Mouse (Mus musculus) lung, postnatal 0 days (tissue): ENCODE measurements around the gene Ints1. TPM values are rescaled to one million over a fixed set of nuclear protein-coding genes. Genes with fewer than 3 reads are reported as not detected.

ENCODE experiments used
- ATAC-seq: fragments of 200-750 bp; cut with Nextera tagmentation; 2 replicates; pipeline ENCODE4 v1.8.0; 2017; ENCODE audit warnings: moderate library complexity
- DNase-seq: peaks from one replicate; pipeline ENCODE4 v3.0.0-alpha.2; 2016; ENCODE audit warnings: low spot score
- H3K27ac ChIP-seq: fragments of 300-500 bp; sonication (generic); 2 replicates; pipeline ENCODE4 v1.5.1; 2014; ENCODE audit warnings: antibody characterized with exemption, mild to moderate bottlenecking, low read length, mixed read lengths
- H3K27me3 ChIP-seq: fragments of 300-500 bp; sonication (generic); replicated peaks from 2 replicates; pipeline ENCODE4 v1.6.1; 2014; ENCODE audit warnings: low read length, mixed read lengths; ENCODE audit not compliant: insufficient read depth
- H3K36me3 ChIP-seq: fragments of 300-500 bp; sonication (generic); 2 replicates; pipeline ENCODE4 v1.6.1; 2014; ENCODE audit warnings: low read length, mixed read lengths; ENCODE audit not compliant: insufficient read depth
- H3K4me1 ChIP-seq: fragments of 300-500 bp; sonication (generic); 2 replicates; pipeline ENCODE4 v1.6.1; 2014; ENCODE audit warnings: antibody characterized with exemption, low read depth, low read length, mixed read lengths; ENCODE audit not compliant: insufficient read depth
- H3K4me2 ChIP-seq: fragments of 300-500 bp; sonication (generic); replicated peaks from 2 replicates; pipeline ENCODE4 v1.6.1; 2014; ENCODE audit warnings: low read depth, mild to moderate bottlenecking, low read length, moderate library complexity, mixed read lengths
- H3K4me3 ChIP-seq: fragments of 300-500 bp; sonication (generic); 2 replicates; pipeline ENCODE4 v1.5.1; 2014; ENCODE audit warnings: low read depth, low read length
- H3K9ac ChIP-seq: fragments of 300-500 bp; sonication (generic); replicated peaks from 2 replicates; pipeline ENCODE4 v1.6.1; 2014; ENCODE audit warnings: low read depth, mild to moderate bottlenecking
- H3K9me3 ChIP-seq: fragments of 300-500 bp; sonication (generic); 2 replicates; pipeline ENCODE4 v1.6.1; 2016; ENCODE audit warnings: low read length, mixed read lengths
- CTCF ChIP-seq: IDR thresholded peaks from 2 replicates; pipeline ENCODE4 v1.5.1; 2016; ENCODE audit warnings: antibody characterized with exemption, mild to moderate bottlenecking
- EP300 ChIP-seq: IDR thresholded peaks from 2 replicates; pipeline ENCODE4 v1.6.1; 2016; ENCODE audit warnings: antibody characterized with exemption, mild to moderate bottlenecking, control low read depth
- WGBS: fragments of 180-500 bp; shearing (Covaris S2); extraction: QIAGEN DNeasy Blood & Tissue Kit; methylation state at CpG from one replicate; pipeline ENCODE4 v1.1.7; 2014; 5-methylcytosine and 5-hydroxymethylcytosine counted together
- polyA plus RNA-seq: library from polyadenylated mRNA; unstranded; fragments of >200 nt; fragmentation: Nextera tagmentation; extraction: Ambion mirVana; gene quantifications from 2 replicates; pipeline ENCODE4 v1.2.1, GENCODE M21; 2015

Gene Ints1
- polyA plus RNA-seq, 1 experiment from 2014 or later = 8.6 TPM

DNA sequence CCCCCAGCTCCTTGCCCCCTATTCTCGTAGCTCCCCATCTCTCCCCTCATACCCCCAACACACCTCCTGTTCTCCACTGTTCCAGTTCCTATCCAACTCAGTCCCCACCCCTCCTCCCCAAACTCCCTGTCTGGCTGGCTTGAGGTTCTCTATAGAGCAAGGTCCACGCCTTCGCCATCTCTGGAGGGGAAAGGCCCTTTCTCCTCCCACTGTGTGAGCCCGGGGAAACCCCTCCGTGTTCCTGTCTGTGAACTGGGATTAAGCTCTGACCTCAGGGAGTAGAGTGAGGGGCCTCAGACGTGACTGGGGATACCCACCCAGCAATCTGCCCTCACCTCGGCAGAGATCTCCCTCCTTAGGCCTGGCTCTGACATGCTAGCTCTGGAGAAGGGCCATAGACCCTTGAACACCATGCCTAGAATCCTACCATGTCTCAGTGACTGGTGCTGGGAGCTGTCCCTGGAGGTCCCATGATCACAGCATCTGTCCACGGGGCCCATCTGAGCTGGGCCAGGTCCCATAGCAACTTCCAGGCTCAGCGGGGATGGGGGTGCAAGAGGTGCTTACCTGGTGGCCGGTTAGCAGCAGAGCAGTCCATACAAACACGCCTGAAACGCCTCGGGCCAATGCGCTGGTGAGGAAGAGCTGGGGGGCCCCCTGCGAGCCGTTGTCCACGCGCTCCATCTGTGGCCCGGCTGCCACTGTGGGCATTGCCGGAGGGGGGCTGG, 37.1 kb upstream of the Ints1 start:
- Histone ChIP-seq H3K4me1 (no peaks in the 10 kb centered on the region), H3K36me3 (no peaks in the 10 kb centered on the region), H3K9me3 (no peaks in the 10 kb centered on the region), H3K9ac (no peak overlapping the region), H3K27ac (no peak overlapping the region), H3K4me2 (no peak overlapping the region), H3K4me3 (no peak overlapping the region), H3K27me3 (no peaks in the 10 kb centered on the region)
- TF ChIP-seq CTCF = no peak
- WGBS = 59% methylated on average over 20 of the region's 20 CpGs
- no peak for DNase-seq
- ATAC-seq = no peak

DNA sequence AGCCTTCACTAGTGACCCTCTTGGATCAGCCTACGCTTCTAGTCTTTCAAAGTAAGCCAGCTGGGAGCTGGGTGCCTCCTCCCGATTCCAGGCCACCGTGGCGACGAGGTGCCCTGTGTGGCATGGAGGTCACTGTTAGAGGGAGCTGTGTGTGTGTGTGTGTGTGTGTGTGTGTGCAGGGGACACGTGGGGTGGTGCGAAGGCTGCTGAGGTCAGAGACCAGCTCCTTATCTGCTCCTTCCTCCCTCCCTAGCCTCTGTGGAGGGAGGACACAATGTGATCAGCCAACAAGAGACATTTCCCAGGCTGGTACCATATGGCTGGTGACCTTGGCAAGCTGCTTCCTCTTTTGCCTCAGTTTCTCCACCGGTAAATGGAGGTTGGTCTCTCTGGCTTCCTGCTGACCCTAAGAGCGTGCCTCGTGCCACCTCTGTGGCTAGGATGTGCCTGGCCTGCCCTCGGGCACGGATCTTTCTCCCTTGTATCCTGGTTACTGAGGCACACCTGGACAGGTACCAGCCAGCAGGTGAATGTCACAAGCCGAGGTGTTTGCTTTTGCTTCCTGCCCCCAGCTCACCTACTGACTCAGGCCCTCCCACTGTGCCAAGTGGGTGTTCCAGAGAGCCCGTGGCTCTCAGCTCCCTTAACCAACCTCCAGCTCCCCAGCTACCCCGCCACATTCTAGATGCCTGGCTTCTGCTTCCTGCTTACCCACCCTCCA, 36.4 kb upstream of the Ints1 start:
- ATAC-seq = peak; percentile 34; the same call in 1 of the 2 replicates
- Histone ChIP-seq H3K27me3 (no peaks in the 10 kb centered on the region), H3K9me3 (no peaks in the 10 kb centered on the region), H3K9ac (no peak overlapping the region), H3K4me3 (no peak overlapping the region), H3K27ac (no peak overlapping the region), H3K4me1 (no peaks in the 10 kb centered on the region), H3K36me3 (no peaks in the 10 kb centered on the region), H3K4me2 (no peak overlapping the region)
- 61% methylated on average over 15 of the region's 15 CpGs for WGBS
- TF ChIP-seq EP300 (no peak), CTCF (no peak)
- DNase-seq = peak; percentile 73

DNA sequence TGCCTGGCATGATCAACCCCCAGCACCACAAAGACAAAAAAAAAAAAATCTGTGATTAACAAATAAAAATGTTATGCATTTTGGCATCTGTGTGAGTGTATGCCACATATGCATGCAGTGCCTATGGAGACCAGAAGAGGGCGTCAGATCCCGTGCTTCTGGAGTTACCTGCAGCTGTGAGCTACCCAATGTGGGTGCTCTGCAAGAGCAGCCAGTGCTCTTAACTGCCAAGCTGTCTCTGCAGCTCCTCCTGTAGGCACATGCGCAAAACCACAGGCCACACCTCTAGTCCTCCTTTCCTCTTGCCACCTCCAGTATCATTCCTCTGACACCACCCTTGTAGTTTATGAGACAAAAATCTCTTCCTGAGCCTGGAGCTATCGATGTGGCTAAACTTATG, 33.9 kb upstream of the Ints1 start:
- no peak overlapping the region for H3K9ac ChIP-seq
- no peaks in the 10 kb centered on the region for H3K36me3 ChIP-seq
- no peak for DNase-seq
- H3K27me3 ChIP-seq = no peaks in the 10 kb centered on the region
- no peak for ATAC-seq
- no peak overlapping the region for H3K4me2 ChIP-seq
- no peak overlapping the region for H3K27ac ChIP-seq
- TF ChIP-seq EP300 (no peak), CTCF (peak; percentile 42)
- H3K4me1 ChIP-seq = no peaks in the 10 kb centered on the region
- WGBS = 61% methylated on average over 4 of the region's 4 CpGs
- H3K4me3 ChIP-seq = no peak overlapping the region
- H3K9me3 ChIP-seq = no peaks in the 10 kb centered on the region

DNA sequence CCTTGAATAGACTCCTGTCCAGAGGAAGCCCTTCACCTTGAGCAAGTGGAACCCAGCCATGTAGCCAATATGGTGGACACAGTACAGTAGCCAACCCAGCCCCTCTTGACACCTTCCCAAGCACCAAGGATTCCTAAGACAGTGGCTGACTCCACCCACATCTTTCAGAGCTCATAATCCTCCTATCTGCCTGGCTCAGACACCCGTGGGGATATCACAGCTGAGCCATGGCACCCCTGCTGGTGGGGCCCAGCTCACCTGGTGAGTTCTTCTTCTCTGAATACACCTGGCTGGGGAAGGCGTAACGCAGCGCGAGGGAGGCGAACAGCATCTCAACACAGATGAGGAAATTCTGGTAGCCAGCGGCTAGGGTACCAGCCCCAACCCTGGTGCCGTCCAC, 30.4 kb upstream of the Ints1 start:
- DNase-seq = no peak
- TF ChIP-seq CTCF (no peak), EP300 (no peak)
- H3K27ac ChIP-seq = no peak overlapping the region
- peaks cover 2% of the 10 kb centered on the region; the same call in 1 of the 2 replicates for H3K36me3 ChIP-seq
- no peak overlapping the region for H3K4me3 ChIP-seq
- H3K4me1 ChIP-seq = no peaks in the 10 kb centered on the region
- 93% methylated on average over 8 of the region's 8 CpGs for WGBS
- H3K9me3 ChIP-seq = no peaks in the 10 kb centered on the region
- ATAC-seq = no peak
- no peak overlapping the region for H3K9ac ChIP-seq
- no peaks in the 10 kb centered on the region for H3K27me3 ChIP-seq
- no peak overlapping the region for H3K4me2 ChIP-seq

DNA sequence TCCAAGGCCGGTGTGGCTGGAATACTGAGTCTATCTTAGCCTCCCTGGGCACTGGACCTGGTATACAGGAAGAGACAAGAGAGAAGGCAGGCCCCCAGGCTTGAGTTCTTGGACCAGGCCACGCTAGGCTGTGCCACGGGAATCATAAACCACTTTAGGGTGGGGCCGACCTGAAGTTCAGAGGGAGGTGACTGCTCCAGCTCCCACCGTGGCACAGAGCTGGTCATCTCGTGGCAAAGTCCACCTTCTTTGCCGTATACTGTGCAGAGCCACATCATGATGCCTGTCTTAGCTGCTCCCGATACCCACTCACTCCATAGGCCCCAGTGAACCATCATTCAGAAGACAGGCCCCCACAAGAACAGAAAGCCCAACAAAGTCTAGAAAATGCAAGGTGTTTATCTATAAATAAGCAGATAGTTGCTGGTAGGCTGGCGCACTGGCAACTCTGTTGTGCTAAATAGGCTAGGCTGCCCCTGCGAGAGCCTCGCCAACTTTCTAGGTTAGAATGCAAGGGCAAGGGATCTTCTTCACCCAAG, 29.2 kb upstream of the Ints1 start:
- H3K4me1 ChIP-seq = no peaks in the 10 kb centered on the region
- no peaks in the 10 kb centered on the region for H3K9me3 ChIP-seq
- 75% methylated on average over 11 of the region's 11 CpGs for WGBS
- TF ChIP-seq EP300 (no peak), CTCF (no peak)
- ATAC-seq (no peak), DNase-seq (no peak)
- H3K4me3 ChIP-seq = no peak overlapping the region
- no peaks in the 10 kb centered on the region for H3K27me3 ChIP-seq
- H3K4me2 ChIP-seq = no peak overlapping the region
- H3K36me3 ChIP-seq = peaks cover 15% of the 10 kb centered on the region; the same call in 1 of the 2 replicates
- H3K27ac ChIP-seq = no peak overlapping the region
- no peak overlapping the region for H3K9ac ChIP-seq

DNA sequence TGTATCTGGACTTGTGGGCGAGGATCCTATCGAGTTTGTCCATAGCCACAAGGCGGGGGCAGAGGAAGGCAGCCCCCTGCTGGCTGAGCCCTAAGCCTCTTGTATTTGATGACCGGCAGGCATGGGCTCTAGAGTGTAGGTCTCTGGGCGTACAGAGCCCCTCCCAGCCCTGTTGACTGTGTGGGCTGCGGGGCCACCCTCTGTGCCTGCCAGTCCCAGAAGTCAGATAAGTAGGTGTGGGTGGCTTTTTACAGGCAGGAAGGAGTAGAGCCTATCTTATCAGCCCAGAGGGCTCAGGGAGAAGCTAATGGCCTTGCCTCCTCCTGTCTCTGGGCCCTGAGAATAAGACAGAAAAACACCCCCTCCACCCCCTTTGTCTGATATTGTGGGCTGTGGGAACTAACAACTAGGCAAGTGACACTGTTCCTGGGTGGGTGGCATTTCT, 28.7 kb upstream of the Ints1 start:
- WGBS = 9% methylated on average over 6 of the region's 6 CpGs
- Histone ChIP-seq H3K27me3 (no peaks in the 10 kb centered on the region), H3K9me3 (no peaks in the 10 kb centered on the region), H3K4me2 (no peak overlapping the region), H3K9ac (no peak overlapping the region), H3K4me3 (no peak overlapping the region), H3K36me3 (peaks cover 20% of the 10 kb centered on the region; the same call in 1 of the 2 replicates), H3K4me1 (no peaks in the 10 kb centered on the region), H3K27ac (no peak overlapping the region)
- ATAC-seq = peak; percentile 42
- no peak for DNase-seq
- TF ChIP-seq CTCF (peak; percentile 25; the same call in 1 of the 2 replicates), EP300 (no peak)
